Mouse (Mus musculus) heart, embryonic 13.5 days (tissue): Measurements from ENCODE around the gene Chd4. TPM values are rescaled to one million over a fixed set of nuclear protein-coding genes. Genes with fewer than 3 reads are reported as not detected.

Experiments used
- ATAC-seq: fragments of 200-750 bp; cut with Nextera tagmentation; 2 replicates; pipeline ENCODE4 v1.8.0; 2017; ENCODE audit warnings: moderate TSS enrichment; ENCODE audit not compliant: insufficient number of reproducible peaks, low FRiP score, low TSS enrichment; ENCODE audit errors: extremely low read depth
- H3K27ac ChIP-seq: fragments of 300-500 bp; sonication (generic); replicated peaks from 2 replicates; pipeline ENCODE4 v1.5.1; 2015; ENCODE audit warnings: moderate library complexity, mild to moderate bottlenecking, inconsistent platforms
- H3K27me3 ChIP-seq: fragments of 300-500 bp; sonication (generic); replicated peaks from 2 replicates; pipeline ENCODE4 v1.6.1; 2015; ENCODE audit warnings: mild to moderate bottlenecking, inconsistent platforms
- H3K36me3 ChIP-seq: fragments of 300-500 bp; sonication (generic); 2 replicates; pipeline ENCODE4 v1.6.1; 2015; ENCODE audit warnings: mild to moderate bottlenecking, inconsistent platforms
- H3K4me1 ChIP-seq: fragments of 300-500 bp; sonication (generic); 2 replicates; pipeline ENCODE4 v1.6.1; 2015; ENCODE audit warnings: inconsistent platforms
- H3K4me2 ChIP-seq: fragments of 300-500 bp; sonication (generic); 2 replicates; pipeline ENCODE4 v1.6.1; 2015; ENCODE audit warnings: inconsistent platforms, mild to moderate bottlenecking, moderate library complexity
- H3K4me3 ChIP-seq: fragments of 300-500 bp; sonication (generic); 2 replicates; pipeline ENCODE4 v1.5.1; 2015; ENCODE audit warnings: moderate library complexity, mild to moderate bottlenecking, inconsistent platforms
- H3K9ac ChIP-seq: fragments of 300-500 bp; sonication (generic); 2 replicates; pipeline ENCODE4 v1.6.1; 2015; ENCODE audit warnings: inconsistent platforms, mild to moderate bottlenecking, moderate library complexity
- H3K9me3 ChIP-seq: fragments of 300-500 bp; sonication (generic); 2 replicates; pipeline ENCODE4 v1.6.1; 2016; ENCODE audit warnings: inconsistent platforms
- WGBS: fragments of 180-500 bp; shearing (Covaris S2); methylation state at CpG from one replicate; pipeline ENCODE4 v1.1.7; 2015; ENCODE audit warnings: mixed read lengths; 5-methylcytosine and 5-hydroxymethylcytosine counted together
- polyA plus RNA-seq: library from polyadenylated mRNA; unstranded; fragments of >200 nt; fragmentation: Nextera tagmentation; extraction: Ambion mirVana; gene quantifications from 2 replicates; pipeline ENCODE4 v1.2.1, GENCODE M21; 2015

Chd4 gene
- polyA plus RNA-seq, 1 experiment from 2014 or later = 57.5 TPM

DNA sequence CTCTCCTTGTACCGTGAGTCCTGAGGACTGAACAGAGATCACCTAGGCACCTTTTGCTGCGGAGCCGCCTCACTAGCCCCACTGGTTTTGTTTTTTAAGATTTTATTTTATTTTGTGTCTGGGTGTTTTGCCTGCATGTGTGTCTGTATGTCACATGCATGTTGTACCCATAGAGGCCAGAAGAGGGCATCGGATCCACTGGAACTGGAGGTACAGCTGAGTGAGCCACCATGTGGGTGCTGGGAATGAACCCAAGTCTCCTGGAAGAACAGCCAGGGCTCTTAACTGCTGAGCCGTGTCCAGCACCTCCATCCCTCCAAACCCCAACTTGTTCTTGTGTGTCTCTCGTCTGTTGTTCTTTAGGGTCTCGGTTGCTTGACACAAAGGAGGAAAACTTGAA, 15.1 kb downstream of the Chd4 start:
- no peak for ATAC-seq
- no peak overlapping the region for H3K9ac ChIP-seq
- no peaks in the 10 kb centered on the region for H3K27me3 ChIP-seq
- 88% methylated on average over 7 of the region's 7 CpGs for WGBS
- H3K27ac ChIP-seq = no peak overlapping the region
- no peak overlapping the region for H3K4me3 ChIP-seq
- H3K9me3 ChIP-seq = no peaks in the 10 kb centered on the region
- H3K36me3 ChIP-seq = peaks cover 98% of the 10 kb centered on the region
- no peak overlapping the region for H3K4me2 ChIP-seq
- no peaks in the 10 kb centered on the region for H3K4me1 ChIP-seq

DNA sequence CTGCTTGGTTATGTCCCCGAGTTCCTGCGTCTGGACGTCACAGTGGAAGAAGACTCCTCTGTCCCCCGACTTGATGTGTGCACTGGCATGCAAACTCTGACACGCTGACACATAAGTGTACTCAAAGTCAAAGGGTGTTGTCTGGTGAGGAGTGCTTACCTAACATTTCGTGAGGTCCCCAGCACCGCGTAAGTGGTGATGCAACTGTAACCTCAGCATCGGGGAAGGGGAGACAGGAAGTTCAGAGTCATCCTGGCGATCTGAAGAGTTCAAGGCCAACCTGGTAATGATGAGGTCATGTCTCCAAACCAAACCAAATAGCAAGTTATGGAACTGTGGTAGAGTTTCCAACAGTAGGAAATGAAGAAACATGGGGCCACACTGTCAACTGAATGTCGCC, 16.8 kb downstream of the Chd4 start:
- H3K9ac ChIP-seq = no peak overlapping the region
- H3K4me2 ChIP-seq = no peak overlapping the region
- ATAC-seq = no peak
- peaks cover 98% of the 10 kb centered on the region for H3K36me3 ChIP-seq
- no peaks in the 10 kb centered on the region for H3K4me1 ChIP-seq
- 90% methylated on average over 11 of the region's 11 CpGs for WGBS
- H3K9me3 ChIP-seq = no peaks in the 10 kb centered on the region
- H3K27ac ChIP-seq = no peak overlapping the region
- H3K4me3 ChIP-seq = no peak overlapping the region
- H3K27me3 ChIP-seq = no peaks in the 10 kb centered on the region

DNA sequence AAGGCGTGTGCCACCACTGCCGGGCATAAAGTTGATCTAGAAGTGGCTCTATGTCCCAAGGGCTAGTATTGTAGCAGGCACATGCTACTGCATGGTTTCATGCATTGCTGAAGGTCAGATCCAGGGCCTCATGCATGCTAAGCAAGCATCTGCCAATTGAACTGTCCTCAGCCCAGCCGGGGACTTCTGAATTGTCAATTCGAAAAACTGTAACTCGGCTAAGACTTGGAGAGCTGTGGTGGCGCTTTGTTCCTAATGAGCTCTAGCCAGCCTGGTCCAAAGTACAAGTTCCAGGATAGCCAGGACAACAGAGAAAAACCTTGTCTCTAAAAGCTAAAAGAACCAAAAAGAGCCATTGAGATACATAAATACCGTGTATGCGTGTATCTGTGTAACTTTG, 23.6 kb downstream of the Chd4 start:
- no peak for ATAC-seq
- Histone ChIP-seq H3K9ac (no peak overlapping the region), H3K4me3 (no peak overlapping the region), H3K27me3 (no peaks in the 10 kb centered on the region), H3K4me2 (no peak overlapping the region), H3K27ac (no peak overlapping the region), H3K9me3 (no peaks in the 10 kb centered on the region), H3K36me3 (peaks cover 98% of the 10 kb centered on the region), H3K4me1 (no peaks in the 10 kb centered on the region)
- WGBS = 87% methylated on average over 8 of the region's 8 CpGs

GRCm38 (mm10) chr6:125128724-125129123, 32.9 kb downstream of the Chd4 start:
- 85% methylated on average over 12 of the region's 12 CpGs for WGBS

GRCm38 (mm10) chr6:125129710-125130402, 34.1 kb downstream of the Chd4 start:
- H3K4me3 ChIP-seq = no peak overlapping the region
- WGBS = 88% methylated on average over 20 of the region's 20 CpGs
- no peak overlapping the region for H3K4me2 ChIP-seq
- peaks cover 18% of the 10 kb centered on the region for H3K4me1 ChIP-seq
- H3K9ac ChIP-seq = no peak overlapping the region
- H3K27ac ChIP-seq = no peak overlapping the region
- no peak for ATAC-seq
- peaks cover 78% of the 10 kb centered on the region for H3K36me3 ChIP-seq
- no peaks in the 10 kb centered on the region for H3K9me3 ChIP-seq
- no peaks in the 10 kb centered on the region for H3K27me3 ChIP-seq

More at GRCm38 (mm10) chr6:125128724-125129123, 32.9 kb downstream of the Chd4 start:
- H3K4me1 ChIP-seq = peaks cover 18% of the 10 kb centered on the region
- ATAC-seq = no peak
- no peaks in the 10 kb centered on the region for H3K9me3 ChIP-seq
- H3K4me2 ChIP-seq = no peak overlapping the region
- H3K27me3 ChIP-seq = no peaks in the 10 kb centered on the region
- peaks cover 78% of the 10 kb centered on the region for H3K36me3 ChIP-seq
- no peak overlapping the region for H3K27ac ChIP-seq
- no peak overlapping the region for H3K9ac ChIP-seq
- H3K4me3 ChIP-seq = no peak overlapping the region

DNA sequence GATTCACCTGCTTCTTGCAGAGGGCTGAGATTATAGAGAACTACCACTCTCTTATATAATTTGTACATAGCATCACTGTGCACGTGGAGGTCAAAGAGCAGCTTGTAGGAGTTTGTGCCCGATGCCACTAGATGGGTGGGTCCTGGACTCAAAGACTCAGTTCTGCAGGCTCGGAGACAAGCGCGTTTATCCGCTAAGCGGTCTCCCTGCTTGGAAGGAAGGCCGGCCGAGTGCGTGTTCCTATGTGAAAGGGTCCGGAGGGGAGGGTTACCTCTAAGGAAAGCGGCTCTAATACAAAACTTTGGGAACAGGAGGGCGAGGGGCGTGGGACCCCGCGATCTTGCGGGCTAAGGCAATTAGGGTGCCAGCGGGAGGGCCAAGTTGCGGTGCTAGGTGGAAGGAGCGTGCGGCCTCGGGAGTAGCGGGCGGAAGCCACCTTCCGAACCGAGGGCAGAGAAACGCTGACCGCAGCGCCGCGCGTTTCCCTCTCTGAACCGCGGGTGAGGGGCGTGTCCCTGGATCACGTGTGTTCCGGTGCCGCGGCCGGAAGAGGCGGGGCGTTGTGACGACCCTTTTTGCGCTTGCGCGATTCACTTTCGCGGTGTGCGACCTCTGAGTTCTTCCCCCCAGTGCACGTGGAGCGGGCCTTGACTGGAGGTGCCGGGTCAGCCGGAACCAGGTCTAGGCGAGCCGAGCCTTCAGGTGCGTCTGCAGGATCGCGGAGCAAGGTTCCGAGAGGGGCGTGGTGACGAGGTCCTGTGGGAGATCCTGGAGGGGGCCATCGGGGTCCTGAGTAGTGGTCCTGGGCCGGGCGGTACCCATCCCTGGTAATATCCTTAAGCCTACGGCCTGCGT, 35.7 kb downstream of the Chd4 start, which contains the start of gene Nop2:
Gene Nop2, plus strand, starts transcription at position 608 of the 855 bp plus-strand sequence.
- Histone ChIP-seq H3K4me1 (peaks cover 18% of the 10 kb centered on the region), H3K27ac (peak within 1 kb of the TSS; percentile 90), H3K27me3 (no peaks in the 10 kb centered on the region), H3K4me3 (peak within 1 kb of the TSS; percentile 86), H3K4me2 (peak within 1 kb of the TSS; percentile 92), H3K36me3 (peaks cover 78% of the 10 kb centered on the region), H3K9me3 (no peaks in the 10 kb centered on the region), H3K9ac (peak within 1 kb of the TSS; percentile 94)
- peak; percentile 90 for ATAC-seq
- under 1% methylated on average over 66 of the region's 66 CpGs for WGBS

- ATAC-seq = no peak
- H3K27me3 ChIP-seq = no peaks in the 10 kb centered on the region
- H3K9ac ChIP-seq = peak overlapping the region; percentile 94
- H3K27ac ChIP-seq = no peak overlapping the region
- WGBS = 5% methylated on average over 11 of the region's 11 CpGs
- H3K4me3 ChIP-seq = peak overlapping the region; percentile 86
- peaks cover 78% of the 10 kb centered on the region for H3K36me3 ChIP-seq
- H3K4me1 ChIP-seq = peaks cover 18% of the 10 kb centered on the region
- H3K4me2 ChIP-seq = peak overlapping the region; percentile 92
- H3K9me3 ChIP-seq = no peaks in the 10 kb centered on the region
Measured at GRCm38 (mm10) chr6:125132470-125132869, 36.7 kb downstream of the Chd4 start.

DNA sequence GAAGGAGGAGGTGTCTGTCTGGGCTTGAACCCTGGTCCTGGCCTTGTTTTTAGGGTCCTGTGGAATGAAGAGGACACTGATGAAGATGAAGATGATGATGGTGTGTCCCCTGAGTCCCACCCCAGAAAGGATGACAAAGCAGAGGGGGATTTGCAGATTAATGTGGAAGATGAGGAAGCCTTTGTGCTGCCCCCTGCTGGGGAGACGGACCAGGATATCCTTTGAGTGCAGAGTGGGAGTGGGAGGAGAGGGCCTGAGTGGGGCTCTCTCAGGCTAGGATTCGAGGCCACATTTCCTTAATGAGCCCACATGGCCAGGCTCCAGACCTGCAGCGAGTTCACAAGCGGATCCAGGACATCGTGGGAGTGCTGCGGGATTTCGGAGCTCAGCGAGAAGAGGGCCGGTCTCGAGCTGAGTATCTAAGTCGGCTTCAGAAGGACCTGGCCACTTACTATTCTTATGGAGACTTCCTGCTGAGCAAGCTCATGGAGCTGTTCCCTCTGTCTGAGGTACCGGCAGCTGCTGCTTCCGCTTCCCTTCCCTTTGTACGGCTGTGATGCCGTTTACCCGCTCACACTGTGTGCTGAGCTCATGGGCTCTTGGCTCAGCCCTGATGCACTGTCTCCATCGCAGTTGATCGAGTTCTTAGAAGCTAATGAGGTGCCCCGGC, 41.4 kb downstream of the Chd4 start:
- peaks cover 92% of the 10 kb centered on the region for H3K36me3 ChIP-seq
- H3K4me3 ChIP-seq = no peak overlapping the region
- H3K27me3 ChIP-seq = no peaks in the 10 kb centered on the region
- no peak overlapping the region for H3K4me2 ChIP-seq
- 86% methylated on average over 19 of the region's 19 CpGs for WGBS
- H3K9me3 ChIP-seq = no peaks in the 10 kb centered on the region
- H3K27ac ChIP-seq = no peak overlapping the region
- peaks cover 13% of the 10 kb centered on the region for H3K4me1 ChIP-seq
- no peak overlapping the region for H3K9ac ChIP-seq
- ATAC-seq = no peak

DNA sequence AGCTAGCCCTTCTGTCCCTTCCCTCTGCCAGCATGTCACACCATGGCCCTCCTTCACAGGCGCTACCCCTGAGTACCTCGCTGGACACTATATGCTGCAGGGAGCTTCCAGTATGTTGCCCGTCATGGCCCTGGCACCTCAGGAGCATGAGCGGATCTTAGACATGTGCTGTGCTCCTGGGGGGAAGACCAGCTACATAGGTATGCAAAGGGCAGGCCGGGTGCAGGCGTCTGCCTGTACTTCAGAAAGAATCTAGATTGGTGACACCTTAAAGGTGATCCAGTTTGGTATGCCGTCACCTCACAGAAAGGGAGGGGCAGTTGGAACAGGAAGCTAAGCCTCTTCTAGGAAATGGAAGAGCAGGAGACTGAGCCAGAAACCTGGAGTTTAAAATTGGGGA, 44.0 kb downstream of the Chd4 start:
- H3K9ac ChIP-seq = no peak overlapping the region
- no peaks in the 10 kb centered on the region for H3K27me3 ChIP-seq
- H3K4me3 ChIP-seq = no peak overlapping the region
- peaks cover 98% of the 10 kb centered on the region for H3K36me3 ChIP-seq
- H3K27ac ChIP-seq = no peak overlapping the region
- H3K4me2 ChIP-seq = no peak overlapping the region
- ATAC-seq = no peak
- 88% methylated on average over 7 of the region's 7 CpGs for WGBS
- no peaks in the 10 kb centered on the region for H3K9me3 ChIP-seq
- peaks cover 5% of the 10 kb centered on the region for H3K4me1 ChIP-seq

DNA sequence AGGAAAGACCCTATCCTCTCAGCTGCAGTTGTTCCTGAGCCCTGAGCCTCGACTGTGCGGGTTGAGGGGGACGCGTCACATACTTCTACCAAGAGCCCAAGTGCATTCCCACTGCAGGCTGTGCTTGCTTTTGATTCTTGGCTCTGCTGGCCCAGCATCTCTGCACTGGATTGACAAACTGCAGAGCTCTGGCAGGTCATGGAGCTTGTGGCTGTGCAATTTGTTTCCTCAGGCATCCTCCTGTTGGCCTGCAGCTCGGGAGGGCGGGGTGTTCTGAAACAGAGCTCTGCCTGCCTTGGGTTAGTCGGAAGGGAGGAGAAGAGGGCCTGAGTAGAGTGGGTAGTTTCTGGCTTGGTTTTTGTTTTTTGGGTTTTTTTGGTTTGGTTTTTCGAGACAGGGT, 46.7 kb downstream of the Chd4 start:
- no peak overlapping the region for H3K9ac ChIP-seq
- no peak for ATAC-seq
- peaks cover 25% of the 10 kb centered on the region for H3K4me1 ChIP-seq
- H3K36me3 ChIP-seq = peaks cover 71% of the 10 kb centered on the region
- no peak overlapping the region for H3K4me3 ChIP-seq
- 83% methylated on average over 8 of the region's 8 CpGs for WGBS
- no peaks in the 10 kb centered on the region for H3K9me3 ChIP-seq
- H3K27ac ChIP-seq = no peak overlapping the region
- H3K4me2 ChIP-seq = no peak overlapping the region
- H3K27me3 ChIP-seq = no peaks in the 10 kb centered on the region

DNA sequence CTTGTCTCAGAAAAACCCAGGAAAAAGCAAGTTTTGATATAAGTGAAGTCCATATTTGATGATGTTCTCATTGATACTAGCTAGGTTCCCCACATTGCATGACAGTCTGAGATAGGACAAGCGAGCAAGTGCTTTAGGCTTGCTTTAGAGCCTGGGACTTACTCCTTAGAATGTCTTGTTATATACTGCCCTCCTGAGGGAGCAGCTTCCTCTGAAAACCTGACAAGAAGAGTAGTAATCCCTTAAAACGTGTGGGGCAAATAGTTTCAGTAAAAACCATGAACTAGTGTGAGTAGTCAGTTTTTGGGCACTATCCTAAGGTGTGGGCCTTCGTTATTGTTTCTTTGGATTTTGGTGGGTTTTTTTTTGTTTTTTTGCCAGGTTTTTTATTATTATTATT, 47.3 kb downstream of the Chd4 start:
- Histone ChIP-seq H3K27ac (no peak overlapping the region), H3K4me2 (no peak overlapping the region), H3K4me3 (no peak overlapping the region), H3K27me3 (no peaks in the 10 kb centered on the region), H3K9ac (no peak overlapping the region), H3K9me3 (no peaks in the 10 kb centered on the region), H3K36me3 (peaks cover 64% of the 10 kb centered on the region), H3K4me1 (peaks cover 32% of the 10 kb centered on the region)
- WGBS = 74% methylated on average over 3 of the region's 3 CpGs
- ATAC-seq = no peak
